Mouse (Mus musculus): ENCODE measurements around the gene Gabbr2.
"Not testable (repeated sequence)": the region's sequence is repeated elsewhere in the genome, so short reads cannot be mapped to it uniquely, and the experiment has no call there.

Gene Gabbr2

DNA sequence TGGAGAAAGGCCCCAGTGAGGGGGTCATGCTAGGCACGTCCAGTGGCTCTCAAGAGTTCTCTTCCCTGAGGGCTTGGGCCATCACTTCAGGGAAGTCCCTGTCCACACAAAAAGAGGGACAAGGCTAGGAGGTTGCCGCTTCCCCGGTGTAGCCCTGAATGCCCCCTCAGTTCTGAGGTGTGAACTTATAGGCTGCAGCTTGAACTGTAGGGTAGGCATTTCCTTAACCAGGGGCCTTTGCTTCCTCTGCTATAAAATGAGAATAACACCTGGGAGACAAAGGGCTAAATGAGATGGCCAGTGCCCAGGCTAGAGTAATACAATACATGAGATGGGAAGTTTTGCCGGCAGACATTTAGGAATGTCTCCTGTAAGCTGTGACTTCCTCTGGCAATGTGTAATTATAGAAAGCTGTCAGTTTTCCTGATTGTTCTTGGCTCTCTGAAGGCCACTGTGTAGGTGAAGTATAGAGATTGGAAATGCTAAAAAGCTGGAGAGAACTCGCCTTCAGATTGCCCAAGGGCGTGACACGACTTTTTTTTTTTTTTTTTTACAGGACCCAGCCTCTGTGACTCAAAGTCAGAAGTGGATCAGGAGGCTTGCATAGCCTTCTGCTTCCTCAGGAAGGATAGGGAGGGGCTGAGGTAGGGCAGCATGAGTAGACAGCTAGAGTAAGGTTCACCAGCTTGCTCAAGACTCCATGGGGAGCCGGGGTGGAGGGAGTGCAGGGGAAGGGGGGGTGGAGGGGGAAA is 348.6 kb downstream of the Gabbr2 start:
- peak; percentile 46 to 61 for DNase-seq

DNA sequence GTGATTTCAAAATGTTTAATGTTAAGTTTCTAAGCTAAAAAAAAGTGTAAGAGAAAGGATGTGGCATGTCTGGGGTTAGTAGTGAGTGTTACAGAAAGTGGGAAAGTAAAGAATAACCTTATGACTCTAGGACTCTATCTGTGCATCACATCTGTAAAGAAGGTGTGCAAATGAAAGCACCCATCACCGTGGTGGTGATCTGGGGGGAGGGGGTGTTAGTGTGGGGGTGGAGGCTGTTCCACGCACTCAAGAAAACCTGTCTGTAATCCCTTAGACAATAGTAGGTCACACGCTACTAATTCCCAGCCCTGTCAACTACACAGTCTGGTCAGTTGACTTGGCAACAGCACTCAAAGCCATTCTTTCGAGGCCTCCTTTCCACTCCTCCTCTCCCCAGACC is 350.4 kb downstream of the Gabbr2 start:
- no peak for DNase-seq

DNA sequence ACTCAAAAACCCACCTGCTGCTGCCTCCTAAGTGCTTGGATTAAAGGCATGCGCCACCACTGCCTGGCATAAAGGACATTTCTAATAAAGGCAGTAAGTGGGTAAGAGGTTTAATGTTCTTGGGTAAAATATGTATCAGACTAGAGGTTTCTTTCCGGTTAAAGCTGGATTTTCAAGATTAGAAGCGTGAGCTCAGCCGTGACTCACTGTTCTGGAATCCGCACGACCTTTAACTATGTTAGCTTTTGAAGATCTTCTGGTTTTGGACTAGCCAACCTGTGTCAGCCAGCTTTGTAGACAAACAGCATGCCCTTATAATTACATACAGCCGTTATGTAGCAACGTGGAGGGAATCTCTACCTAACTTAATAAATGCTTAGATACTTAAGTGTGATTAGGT is 351.8 kb downstream of the Gabbr2 start:
- no peak for DNase-seq

DNA sequence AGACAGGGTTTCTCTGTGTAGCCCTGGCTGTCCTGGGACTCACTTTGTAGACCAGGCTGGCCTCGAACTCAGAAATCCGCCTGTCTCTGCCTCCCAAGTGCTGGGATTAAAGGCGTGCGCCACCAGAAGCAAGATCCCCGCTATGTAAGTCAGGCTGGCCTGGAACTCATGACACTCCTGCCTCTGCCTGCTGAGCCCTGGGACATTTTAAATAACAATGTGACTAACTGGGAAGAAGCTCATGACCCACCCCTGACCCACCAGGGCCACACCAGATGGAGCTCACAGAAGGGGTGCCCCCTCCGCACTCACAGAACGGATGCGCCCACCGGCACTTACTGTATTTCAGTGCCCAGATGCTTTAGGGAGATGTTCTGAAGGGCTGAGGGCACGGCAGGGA is 354.4 kb downstream of the Gabbr2 start:
- DNase-seq: not testable (repeated sequence)

DNA sequence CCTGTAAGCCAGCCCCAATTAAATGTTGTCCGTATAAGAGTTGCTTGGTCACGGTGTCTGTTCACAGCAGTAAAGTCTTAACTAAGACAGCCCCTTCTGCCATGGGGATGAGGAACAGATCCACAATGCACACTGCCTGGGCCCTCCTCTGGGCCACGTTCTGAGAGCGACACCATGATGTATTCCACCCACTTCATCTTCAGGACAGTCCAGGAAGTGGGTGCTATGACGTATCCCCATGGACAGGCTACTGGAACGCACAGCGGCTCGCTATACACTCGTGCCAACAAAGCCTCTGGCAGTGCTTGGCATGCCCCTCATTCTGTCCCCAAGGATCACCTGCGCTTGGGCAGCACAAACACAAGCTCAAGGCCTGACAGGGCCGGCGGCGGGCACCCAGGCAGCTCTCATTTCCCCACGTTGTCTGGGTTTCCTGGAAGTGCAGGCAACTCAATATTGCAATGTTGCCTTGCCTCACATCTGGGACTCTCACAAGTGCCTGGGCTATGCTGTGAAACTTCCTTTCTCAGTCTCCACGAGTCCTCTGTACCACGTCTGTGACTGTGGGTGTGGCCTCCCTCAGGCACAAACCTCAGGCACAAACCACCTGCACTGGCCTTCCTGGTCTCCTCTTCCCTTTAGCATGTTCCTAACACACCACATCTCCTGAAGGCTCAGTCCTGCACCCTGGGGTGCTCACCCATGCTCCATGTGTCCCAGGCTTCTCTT is 355.8 kb downstream of the Gabbr2 start:
- no peak for DNase-seq

DNA sequence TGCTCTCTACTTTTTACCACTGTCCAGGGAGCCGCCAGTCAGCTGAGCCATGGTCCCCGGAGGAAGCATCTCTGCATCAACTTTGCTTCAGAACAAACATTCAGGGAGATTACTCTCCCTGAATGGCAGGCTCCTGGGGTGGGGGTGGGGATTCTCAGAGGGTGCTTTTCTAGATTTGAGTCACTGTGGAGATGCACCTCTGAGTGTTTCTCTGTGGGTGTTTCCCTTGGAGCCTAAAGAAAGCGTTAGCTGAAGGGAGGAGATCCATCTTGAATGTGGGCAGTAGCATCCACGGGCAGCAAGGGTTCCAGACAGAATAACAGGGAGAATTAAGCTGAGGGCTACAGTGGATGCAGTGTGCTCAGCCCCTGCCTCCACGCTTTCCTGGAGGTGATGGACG is 356.8 kb downstream of the Gabbr2 start:
- no peak for DNase-seq

DNA sequence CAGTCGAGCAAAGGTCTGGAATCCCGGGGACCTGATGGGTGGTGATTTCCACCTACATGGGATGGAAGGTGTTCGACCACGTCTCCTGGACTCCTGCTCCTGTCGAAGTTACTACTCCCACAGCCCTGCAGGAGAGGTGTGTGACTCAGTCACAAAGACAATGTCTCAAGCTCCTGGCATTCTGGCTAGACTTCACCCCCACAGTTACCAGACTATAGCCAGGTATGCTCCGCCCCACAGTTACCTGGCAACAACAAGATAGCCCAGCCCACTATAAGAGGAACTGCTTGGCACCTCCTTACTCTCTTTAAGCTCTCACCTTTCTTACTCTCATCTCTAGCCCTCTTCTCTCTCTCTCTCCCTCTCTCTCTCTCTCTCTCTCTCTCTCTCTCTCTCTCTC is 358.1 kb downstream of the Gabbr2 start:
- not testable (repeated sequence) for DNase-seq

DNA sequence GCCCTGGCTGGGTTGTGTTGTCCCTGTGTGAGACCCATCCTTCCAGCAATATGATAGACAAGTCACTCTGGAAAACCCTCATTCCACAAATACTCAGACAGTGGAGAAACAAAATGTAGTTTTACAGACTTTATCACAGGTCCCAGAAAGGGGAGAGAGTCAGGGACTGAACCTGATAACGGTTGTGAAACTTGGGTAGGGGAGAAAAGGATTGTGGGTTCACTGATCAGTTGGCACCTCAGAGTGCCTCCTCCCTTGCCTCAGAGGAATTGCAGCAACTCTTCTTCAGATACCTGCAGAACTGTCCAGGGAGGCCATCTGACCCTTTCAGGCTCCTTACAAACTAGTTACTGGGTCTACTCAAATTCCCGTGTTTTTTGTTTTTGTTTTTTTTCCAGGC is 359.2 kb downstream of the Gabbr2 start:
- DNase-seq: no peak

DNA sequence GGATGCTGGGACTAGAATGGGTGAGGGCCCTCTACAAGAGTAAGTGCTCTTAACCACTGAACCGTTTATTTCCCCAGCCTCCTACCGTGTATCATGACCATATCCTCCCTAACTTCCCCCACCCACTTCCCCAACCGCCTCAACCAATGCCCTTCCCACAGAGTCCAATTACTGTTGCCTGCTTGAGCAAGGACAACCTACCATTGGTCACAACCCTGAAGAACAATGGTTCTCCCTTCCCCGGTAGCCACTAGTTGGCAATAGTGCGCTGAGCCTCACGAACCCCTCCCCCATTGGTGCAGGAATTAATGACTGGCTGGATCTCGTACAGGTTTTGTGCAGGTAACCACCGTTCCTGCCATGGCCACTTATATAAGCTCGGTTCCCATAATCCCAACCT is 361.3 kb downstream of the Gabbr2 start:
- DNase-seq: peak in 1 of 2 experiments; percentile 55

DNA sequence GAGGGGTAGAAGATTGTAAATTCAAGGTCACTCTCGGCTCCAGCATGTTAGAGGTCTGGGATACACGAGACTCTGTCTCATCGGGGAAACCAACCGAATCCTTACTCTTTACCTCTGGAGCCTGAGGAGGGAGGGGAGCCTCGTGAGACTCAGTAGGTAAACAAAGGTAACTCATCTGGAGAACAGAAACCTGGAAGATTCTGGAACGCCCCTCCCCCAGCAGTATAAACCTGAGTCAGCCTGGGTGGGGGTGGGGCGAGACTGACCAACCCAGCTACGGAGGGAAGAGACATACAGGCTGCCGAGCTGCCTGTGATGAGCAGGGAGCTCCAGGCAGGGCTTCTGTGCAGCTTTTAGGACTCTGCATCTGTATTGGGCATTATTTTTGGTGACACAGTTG is 362.8 kb downstream of the Gabbr2 start:
- DNase-seq: no peak

DNA sequence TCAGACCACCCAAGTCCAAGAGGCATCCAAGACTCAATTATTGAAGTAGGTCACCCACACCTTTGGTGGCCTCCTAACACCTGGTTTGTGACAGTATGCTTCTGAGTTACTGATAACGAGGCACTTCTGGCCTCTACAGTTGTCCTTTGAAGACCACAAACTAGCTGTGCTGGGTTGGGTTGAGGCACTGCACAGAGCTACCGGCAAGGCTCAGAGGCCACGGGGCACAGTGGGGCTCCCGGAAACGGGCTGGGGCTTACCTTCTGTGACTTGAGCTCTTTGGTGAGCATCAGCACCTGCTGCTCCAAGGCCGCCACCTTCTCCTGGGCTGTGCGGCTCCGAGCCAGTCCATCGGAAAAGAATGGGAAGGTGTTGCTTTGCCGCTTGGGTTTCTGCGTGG is 363.6 kb downstream of the Gabbr2 start:
- no peak for DNase-seq

DNA sequence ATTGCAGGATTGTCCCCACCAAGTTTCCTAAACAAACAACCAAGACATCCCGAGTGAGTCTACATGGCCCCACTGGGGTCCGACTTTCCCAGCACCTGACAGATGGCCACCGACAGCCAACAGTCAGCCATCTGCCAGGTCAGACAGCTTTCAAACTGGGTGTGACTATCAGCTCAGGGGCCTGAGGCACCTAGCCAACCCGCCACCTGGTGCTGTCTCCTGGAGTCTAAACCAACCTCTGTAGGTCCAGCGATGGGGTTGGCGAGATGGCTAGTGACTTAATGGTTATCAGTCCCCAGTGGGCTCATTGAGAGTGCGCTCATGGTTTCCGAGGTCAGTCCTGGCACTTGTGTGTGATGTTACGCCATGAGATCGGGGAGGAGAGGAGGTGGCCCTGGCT is 366.6 kb downstream of the Gabbr2 start:
- no peak for DNase-seq

DNA sequence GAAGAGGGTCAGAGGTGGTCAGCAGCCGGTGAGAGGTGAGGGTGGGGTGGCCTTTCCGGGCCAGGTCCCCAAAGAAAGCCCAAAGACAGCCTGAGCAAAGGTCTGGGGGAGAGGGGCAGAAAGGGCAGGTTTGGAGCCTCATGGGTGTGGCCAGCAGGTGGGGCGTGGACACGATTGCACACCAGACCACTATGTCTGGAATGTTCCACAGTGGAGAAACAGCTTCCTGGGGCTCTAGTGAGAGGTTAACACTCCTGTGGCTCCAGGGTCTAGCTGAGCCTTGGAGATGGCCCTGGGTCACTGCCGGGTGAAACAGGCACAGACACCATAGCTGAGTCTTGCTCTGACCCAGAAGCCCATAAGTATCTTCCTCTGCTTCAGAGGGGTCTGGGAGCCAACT is 368.7 kb downstream of the Gabbr2 start:
- no peak for DNase-seq

DNA sequence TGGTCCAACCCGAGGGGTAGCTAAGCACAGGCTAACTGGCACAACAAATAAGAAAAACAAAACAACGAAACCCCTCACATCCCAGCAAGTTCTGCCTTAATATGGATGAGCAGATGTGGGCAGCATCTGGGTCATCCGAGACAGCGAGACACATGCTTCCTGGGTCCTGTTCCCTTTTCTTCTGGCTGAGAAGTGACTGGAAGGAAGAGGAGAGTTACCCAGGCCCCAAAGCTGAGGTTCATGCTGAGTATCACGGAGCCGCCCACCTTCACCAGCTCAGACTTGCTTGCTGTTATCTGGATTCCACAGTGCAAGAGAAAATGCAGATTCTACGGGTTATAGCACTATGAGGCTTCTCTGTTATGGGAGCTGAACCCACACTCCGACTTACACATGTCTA is 370.7 kb downstream of the Gabbr2 start:
- no peak for DNase-seq

DNA sequence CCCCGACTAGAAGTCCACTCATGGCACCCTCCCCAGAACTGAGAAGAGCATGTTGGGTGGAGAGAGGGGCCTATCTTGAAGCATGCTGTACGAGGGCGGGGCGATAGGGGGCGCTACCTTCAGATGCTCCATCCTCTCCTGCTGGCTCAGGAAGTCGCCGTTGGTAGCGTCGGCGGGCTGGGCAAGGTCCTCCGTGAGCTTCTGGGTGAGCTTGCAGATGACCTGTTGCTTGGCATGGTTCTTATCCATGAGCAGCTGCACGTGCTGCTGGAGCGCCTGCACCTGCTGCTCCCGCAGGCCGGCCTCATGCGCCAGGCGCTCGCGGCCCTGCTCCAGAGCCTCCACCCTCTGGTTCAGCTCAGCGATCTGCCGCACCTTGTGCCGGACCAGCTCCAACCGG is 371.3 kb downstream of the Gabbr2 start:
- peak in 1 of 2 experiments; percentile 41 for DNase-seq

DNA sequence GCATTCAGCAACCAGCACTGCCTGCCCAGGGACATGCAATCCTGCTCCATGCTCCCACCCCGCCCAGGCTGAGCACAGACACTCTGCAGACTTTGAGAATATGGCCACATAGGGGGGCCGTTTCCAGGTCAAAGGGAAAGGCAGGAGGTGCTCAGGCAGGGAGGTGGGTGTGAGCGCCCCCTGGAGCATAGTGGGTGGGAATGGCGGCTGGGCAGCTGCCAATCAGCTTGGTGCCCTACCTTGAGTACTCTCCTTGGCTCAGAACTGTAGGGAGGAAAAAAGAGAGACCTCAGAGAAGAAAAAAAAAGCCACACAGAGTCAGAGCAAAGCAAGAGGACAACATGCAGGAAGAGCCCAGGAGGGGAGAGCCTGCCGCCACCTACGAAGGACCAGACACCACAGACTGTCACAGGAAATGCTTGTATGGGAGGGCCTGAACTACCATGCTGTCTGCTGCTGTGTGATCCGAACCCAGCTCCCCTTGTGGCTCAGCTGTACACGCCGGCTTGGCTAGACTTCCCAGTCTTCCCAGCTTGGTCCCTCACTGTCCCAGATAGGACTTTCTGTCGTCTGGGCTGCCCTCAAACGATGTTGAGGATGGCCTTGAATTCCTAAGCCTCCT is 373.4 kb downstream of the Gabbr2 start:
- peak in 1 of 2 experiments; percentile 21 for DNase-seq

DNA sequence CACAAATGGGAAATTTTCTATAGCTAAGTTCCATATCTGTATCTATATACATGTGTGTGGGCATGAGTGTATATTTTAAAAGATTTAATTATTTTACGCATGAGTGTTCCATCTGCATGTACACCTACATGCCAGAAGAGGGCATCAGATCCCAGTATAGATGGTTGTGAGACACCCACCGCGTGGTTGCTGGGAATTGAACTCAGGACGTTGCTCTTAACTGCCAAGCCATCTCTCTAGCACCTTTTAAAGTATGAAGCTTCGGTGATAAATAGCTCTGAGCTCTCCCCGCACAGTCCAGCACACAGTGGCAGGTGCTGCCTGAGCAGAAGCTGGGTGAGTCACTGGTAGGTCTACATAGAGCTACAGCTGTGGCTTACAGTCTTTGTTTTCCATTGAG is 374.3 kb downstream of the Gabbr2 start:
- no peak for DNase-seq

DNA sequence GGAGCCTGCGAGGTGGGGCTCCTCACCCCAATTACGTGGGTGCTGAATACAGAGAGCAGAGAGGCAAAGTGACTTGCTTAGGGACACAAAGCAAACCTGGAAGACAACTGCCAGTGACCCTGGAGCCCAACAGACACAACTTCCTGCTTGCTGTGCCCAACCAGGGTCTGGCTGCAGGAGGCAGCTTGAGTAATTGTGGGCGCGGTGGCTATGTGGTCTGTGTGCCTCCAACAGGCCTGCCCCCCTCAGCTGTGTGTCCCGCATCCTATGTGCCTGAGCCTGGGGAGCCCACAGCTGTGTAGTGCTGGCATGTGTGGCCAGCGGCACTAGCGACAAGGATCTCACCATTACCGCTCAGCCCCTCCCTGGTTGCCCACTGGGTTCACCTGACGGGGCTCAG is 377.0 kb downstream of the Gabbr2 start:
- no peak for DNase-seq

DNA sequence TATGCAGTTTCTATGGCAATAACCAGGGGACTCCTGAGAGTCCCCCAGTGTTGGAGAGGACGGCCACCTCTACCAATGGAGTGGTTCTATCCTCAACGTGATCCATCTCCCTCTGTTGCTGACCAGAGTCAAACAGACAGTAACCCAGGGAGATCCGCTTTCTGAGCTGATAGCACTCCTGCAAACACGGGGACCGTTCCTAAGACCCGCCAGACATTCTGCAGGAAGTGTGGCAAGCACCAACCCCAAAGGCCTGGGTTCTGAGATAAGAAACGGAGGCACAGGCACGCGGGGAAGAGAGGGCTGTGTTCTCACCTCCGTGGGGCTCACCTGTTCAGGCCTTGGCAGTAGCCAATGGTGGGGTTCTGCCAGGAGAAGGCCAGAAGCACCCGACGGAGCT is 378.1 kb downstream of the Gabbr2 start:
- DNase-seq: no peak
